Mouse (Mus musculus) urinary bladder, adult 18-20 months (tissue): Measurements from ENCODE around the gene Ccni.
A peak's percentile ranks its signal among the peaks of the same experiment; 100 is the strongest.

Source experiments
- DNase-seq, 2 experiments: peaks; one replicate each; pipeline ENCODE4 v3.0.0; 2022; ENCODE audit warnings: low spot score in 2 of 2, mixed read lengths in 2 of 2

Ccni gene

GRCm38 (mm10) chr5:93198232-93198631 is 8.1 kb downstream of the Ccni start:
- DNase-seq = no peak

GRCm38 (mm10) chr5:93190428-93190827 is 15.9 kb downstream of the Ccni start:
- DNase-seq = no peak

- DNase-seq = no peak
Measured at GRCm38 (mm10) chr5:93189607-93190006, 16.7 kb downstream of the Ccni start.

- DNase-seq = no peak
Measured at GRCm38 (mm10) chr5:93184548-93184947, 21.7 kb downstream of the Ccni start.

- no peak for DNase-seq
Measured at GRCm38 (mm10) chr5:93183311-93183710, 23.0 kb downstream of the Ccni start.

- DNase-seq = no peak
Measured at GRCm38 (mm10) chr5:93180252-93180651, 26.0 kb downstream of the Ccni start.

- no peak for DNase-seq
Measured at GRCm38 (mm10) chr5:93178616-93179015, 27.7 kb downstream of the Ccni start.

- no peak for DNase-seq
Measured at GRCm38 (mm10) chr5:93174675-93175074, 31.6 kb downstream of the Ccni start.

GRCm38 (mm10) chr5:93172536-93172935 is 33.8 kb downstream of the Ccni start:
- DNase-seq = no peak

- no peak for DNase-seq
Measured at GRCm38 (mm10) chr5:93171420-93171819, 34.9 kb downstream of the Ccni start.

GRCm38 (mm10) chr5:93168654-93169053 is 37.6 kb downstream of the Ccni start:
- no peak for DNase-seq

- DNase-seq = no peak
Measured at GRCm38 (mm10) chr5:93167919-93168516, 38.3 kb downstream of the Ccni start.

GRCm38 (mm10) chr5:93163541-93163940 is 42.8 kb downstream of the Ccni start:
- peak in 1 of 2 experiments; percentile 25 for DNase-seq

GRCm38 (mm10) chr5:93154401-93154800 is 51.9 kb downstream of the Ccni start:
- no peak for DNase-seq

GRCm38 (mm10) chr5:93152451-93152850 is 53.8 kb downstream of the Ccni start:
- DNase-seq = no peak

- no peak for DNase-seq
Measured at GRCm38 (mm10) chr5:93151985-93152384, 54.3 kb downstream of the Ccni start.

- no peak for DNase-seq
Measured at GRCm38 (mm10) chr5:93149969-93150777, 56.1 kb downstream of the Ccni start.

GRCm38 (mm10) chr5:93145504-93145903 is 60.8 kb downstream of the Ccni start:
- DNase-seq = no peak

GRCm38 (mm10) chr5:93144874-93145273 is 61.4 kb downstream of the Ccni start:
- no peak for DNase-seq

GRCm38 (mm10) chr5:93143360-93144091 is 62.8 kb downstream of the Ccni start:
- no peak for DNase-seq

GRCm38 (mm10) chr5:93140747-93141146 is 65.5 kb downstream of the Ccni start:
- no peak for DNase-seq

- no peak for DNase-seq
Measured at GRCm38 (mm10) chr5:93139350-93139749, 66.9 kb downstream of the Ccni start.
